Mouse (Mus musculus): ENCODE data around the gene Top1.

- TF ChIP-seq CTCF (IDR thresholded peaks at IDR 0.05; ENCODE audit: low read depth, low read length) (no peak), POLR2A (IDR thresholded peaks at IDR 0.05; ENCODE audit: insufficient read depth, low read length) (no peak)
These were observed 16.8 kb upstream of the Top1 start for GRCm38 (mm10) chr2:160628666-160629527.

All from ES-Bruce4 (cell line).